Mouse (Mus musculus) stomach, embryonic 16.5 days (tissue): ENCODE data around the gene Rapgef5. TPM values are rescaled to one million over a fixed set of nuclear protein-coding genes. Genes with fewer than 3 reads are reported as not detected.

Experiments
- ATAC-seq: fragments of 200-750 bp; cut with Nextera tagmentation; 2 replicates; pipeline ENCODE4 v1.8.0; 2017; ENCODE audit warnings: moderate number of reproducible peaks, moderate TSS enrichment; ENCODE audit not compliant: insufficient read depth, low FRiP score
- H3K27ac ChIP-seq: fragments of 300-500 bp; sonication (generic); 2 replicates; pipeline ENCODE4 v1.5.1; 2014; ENCODE audit warnings: low read length
- H3K27me3 ChIP-seq: fragments of 300-500 bp; sonication (generic); 2 replicates; pipeline ENCODE4 v1.6.1; 2014; ENCODE audit warnings: low read length, control low read depth, mixed read lengths; ENCODE audit not compliant: control insufficient read depth, insufficient read depth
- H3K36me3 ChIP-seq: fragments of 300-500 bp; sonication (generic); 2 replicates; pipeline ENCODE4 v1.6.1; 2014; ENCODE audit warnings: low read length; ENCODE audit not compliant: control insufficient read depth, insufficient read depth
- H3K4me1 ChIP-seq: fragments of 300-500 bp; sonication (generic); 2 replicates; pipeline ENCODE4 v1.6.1; 2014; ENCODE audit warnings: low read length, control low read depth, mixed read lengths; ENCODE audit not compliant: control insufficient read depth, insufficient read depth
- H3K4me2 ChIP-seq: fragments of 300-500 bp; sonication (generic); 2 replicates; pipeline ENCODE4 v1.6.1; 2014; ENCODE audit warnings: low read depth, low read length, mixed read lengths
- H3K4me3 ChIP-seq: fragments of 300-500 bp; sonication (generic); replicated peaks from 2 replicates; pipeline ENCODE4 v1.5.1; 2014; ENCODE audit warnings: mild to moderate bottlenecking, low read length
- H3K9ac ChIP-seq: fragments of 300-500 bp; sonication (generic); 2 replicates; pipeline ENCODE4 v1.6.1; 2014; ENCODE audit warnings: low read length
- H3K9me3 ChIP-seq: fragments of 300-500 bp; sonication (generic); replicated peaks from 2 replicates; pipeline ENCODE4 v1.6.1; 2016; ENCODE audit warnings: low read length, control low read depth; ENCODE audit not compliant: control insufficient read depth
- WGBS: fragments of 180-500 bp; shearing (Covaris S2); extraction: QIAGEN DNeasy Blood & Tissue Kit; methylation state at CpG from one replicate; pipeline ENCODE4 v1.1.7; 2014; 5-methylcytosine and 5-hydroxymethylcytosine counted together
- polyA plus RNA-seq: library from polyadenylated mRNA; unstranded; fragments of >200 nt; fragmentation: Nextera tagmentation; extraction: Ambion mirVana; gene quantifications from 2 replicates; pipeline ENCODE4 v1.2.1, GENCODE M21; 2015

Gene Rapgef5
- polyA plus RNA-seq, 1 experiment from 2014 or later: 8.3 TPM

DNA sequence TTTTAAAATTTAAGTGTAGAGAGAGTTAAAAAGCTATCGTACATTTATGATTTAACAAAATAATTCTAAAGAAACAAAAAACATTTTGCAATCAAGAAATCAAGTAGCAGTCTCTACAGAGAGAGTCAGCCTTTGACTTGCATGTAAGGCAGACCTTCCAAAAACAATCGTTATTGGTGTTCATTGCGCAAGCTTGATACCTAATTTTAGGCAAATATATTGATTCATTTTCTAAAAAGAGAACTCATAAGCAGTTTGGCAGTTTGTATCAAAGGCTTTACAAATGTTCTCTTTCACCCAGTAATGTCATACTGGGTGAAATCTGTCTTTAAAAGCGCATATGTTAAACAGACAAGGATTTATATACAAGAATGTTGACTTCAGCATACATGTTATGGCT, 208.7 kb downstream of the Rapgef5 start:
- no peaks in the 10 kb centered on the region for H3K36me3 ChIP-seq
- H3K4me1 ChIP-seq: no peaks in the 10 kb centered on the region
- H3K4me2 ChIP-seq: no peak overlapping the region
- no peaks in the 10 kb centered on the region for H3K27me3 ChIP-seq
- no peak overlapping the region for H3K27ac ChIP-seq
- WGBS: 83% methylated on average over 4 of the region's 4 CpGs
- no peaks in the 10 kb centered on the region for H3K9me3 ChIP-seq
- ATAC-seq: no peak
- H3K9ac ChIP-seq: no peak overlapping the region
- no peak overlapping the region for H3K4me3 ChIP-seq

DNA sequence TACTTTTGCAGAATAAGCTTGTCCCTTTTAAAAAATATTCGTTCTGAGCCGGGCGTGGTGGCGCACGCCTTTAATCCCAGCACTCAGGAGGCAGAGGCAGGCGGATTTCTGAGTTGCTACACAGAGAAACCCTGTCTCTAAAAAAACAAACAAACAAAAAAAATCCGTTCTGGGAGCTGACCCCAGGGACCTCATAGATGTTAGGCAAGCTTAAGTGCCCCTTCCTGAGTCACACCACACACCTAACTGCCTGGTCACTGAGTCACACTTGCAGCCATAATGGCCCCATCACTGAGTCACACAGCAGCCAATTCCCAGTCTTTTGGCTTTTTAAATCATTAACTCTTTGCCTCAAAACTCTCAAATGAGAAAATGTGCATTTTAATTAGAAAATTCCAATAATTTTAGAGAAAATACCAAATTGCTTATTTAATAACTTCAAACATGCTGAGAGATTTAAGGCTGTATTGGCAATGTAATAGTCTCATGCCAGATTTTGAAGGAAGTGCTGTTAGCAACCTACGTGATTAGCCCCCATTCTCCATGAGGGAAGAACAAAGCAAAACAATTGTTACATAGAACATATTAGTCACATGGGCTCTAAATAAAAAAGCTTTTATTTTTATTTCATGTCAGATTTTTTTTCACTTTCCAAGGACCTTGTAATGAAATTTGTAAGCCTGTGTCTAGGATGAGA, 211.3 kb downstream of the Rapgef5 start:
- ATAC-seq: no peak
- H3K36me3 ChIP-seq: no peaks in the 10 kb centered on the region
- H3K4me1 ChIP-seq: no peaks in the 10 kb centered on the region
- no peak overlapping the region for H3K9ac ChIP-seq
- H3K4me3 ChIP-seq: no peak overlapping the region
- H3K27ac ChIP-seq: no peak overlapping the region
- H3K4me2 ChIP-seq: no peak overlapping the region
- no peaks in the 10 kb centered on the region for H3K9me3 ChIP-seq
- H3K27me3 ChIP-seq: no peaks in the 10 kb centered on the region
- 82% methylated on average over 8 of the region's 8 CpGs for WGBS

DNA sequence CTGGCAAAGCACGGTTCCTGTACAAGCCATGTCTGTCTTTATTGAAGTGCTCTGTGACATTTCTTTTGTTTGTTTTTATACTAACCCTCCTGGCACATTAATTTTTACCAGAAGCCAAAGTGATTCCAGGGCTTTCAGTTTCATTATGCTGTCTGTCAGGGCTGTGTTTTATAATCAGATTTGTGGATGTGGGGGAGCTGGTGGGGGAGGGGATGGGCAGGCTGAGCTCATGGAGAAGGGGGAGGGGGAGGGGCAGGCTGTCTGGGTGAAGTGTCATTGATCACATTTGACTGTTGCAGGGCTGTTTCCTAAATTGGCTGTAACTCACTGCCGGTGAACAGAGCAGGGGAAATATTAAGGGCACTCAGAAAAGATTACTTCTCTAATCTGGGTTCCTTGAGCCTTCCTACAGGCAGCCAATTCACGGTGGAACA, 211.9 kb downstream of the Rapgef5 start:
- WGBS: 33% methylated on average over 3 of the region's 3 CpGs
- H3K9me3 ChIP-seq: no peaks in the 10 kb centered on the region
- H3K4me3 ChIP-seq: no peak overlapping the region
- ATAC-seq: no peak
- H3K27ac ChIP-seq: no peak overlapping the region
- no peaks in the 10 kb centered on the region for H3K36me3 ChIP-seq
- no peaks in the 10 kb centered on the region for H3K27me3 ChIP-seq
- H3K4me1 ChIP-seq: no peaks in the 10 kb centered on the region
- H3K9ac ChIP-seq: no peak overlapping the region
- no peak overlapping the region for H3K4me2 ChIP-seq

DNA sequence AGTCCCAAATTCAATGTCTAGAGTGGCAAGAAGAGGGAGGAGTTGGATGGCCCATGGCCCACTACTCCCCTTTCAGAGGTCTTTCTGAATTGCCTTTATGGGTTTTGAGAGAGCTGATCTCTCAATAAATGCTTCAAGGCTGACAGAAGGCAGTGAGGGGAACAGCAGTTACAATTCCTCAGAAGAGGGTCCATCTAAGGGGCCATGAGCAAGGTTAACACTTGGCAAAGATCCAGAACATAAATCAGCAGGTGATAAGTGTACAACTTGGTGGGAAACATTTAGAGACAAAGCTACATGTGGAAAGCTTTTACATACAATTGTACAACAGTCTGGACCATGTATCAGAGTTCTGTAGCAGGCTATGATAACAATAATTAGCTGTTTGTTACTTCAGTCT, 217.3 kb downstream of the Rapgef5 start:
- no peak for ATAC-seq
- Histone ChIP-seq H3K4me3 (no peak overlapping the region), H3K9me3 (no peaks in the 10 kb centered on the region), H3K36me3 (no peaks in the 10 kb centered on the region), H3K4me2 (no peak overlapping the region), H3K4me1 (no peaks in the 10 kb centered on the region), H3K9ac (no peak overlapping the region), H3K27ac (no peak overlapping the region), H3K27me3 (no peaks in the 10 kb centered on the region)

DNA sequence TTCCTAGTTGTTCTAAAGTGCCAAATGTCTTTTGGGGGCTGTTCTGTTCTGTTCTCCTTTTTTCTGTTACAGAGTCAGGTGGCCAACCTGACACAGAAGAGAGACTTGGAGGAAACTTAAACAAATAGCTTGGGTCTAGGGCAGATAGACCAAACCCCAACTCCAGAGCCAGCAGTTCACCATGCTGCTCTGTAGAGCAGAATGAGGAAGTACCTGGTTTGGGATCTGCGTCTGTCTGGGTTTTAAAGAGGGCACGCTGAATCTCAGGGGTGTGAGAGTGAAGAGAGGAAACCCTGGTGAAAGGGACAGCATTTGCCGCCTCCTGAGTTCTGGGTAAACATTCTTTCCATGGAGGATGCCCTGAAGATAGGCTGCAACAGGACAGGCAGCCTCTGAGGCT, 219.9 kb downstream of the Rapgef5 start:
- no peak overlapping the region for H3K4me3 ChIP-seq
- no peaks in the 10 kb centered on the region for H3K4me1 ChIP-seq
- no peak overlapping the region for H3K9ac ChIP-seq
- no peak for ATAC-seq
- no peaks in the 10 kb centered on the region for H3K36me3 ChIP-seq
- H3K9me3 ChIP-seq: no peaks in the 10 kb centered on the region
- H3K4me2 ChIP-seq: no peak overlapping the region
- no peak overlapping the region for H3K27ac ChIP-seq
- H3K27me3 ChIP-seq: no peaks in the 10 kb centered on the region
- 85% methylated on average over 3 of the region's 3 CpGs for WGBS

DNA sequence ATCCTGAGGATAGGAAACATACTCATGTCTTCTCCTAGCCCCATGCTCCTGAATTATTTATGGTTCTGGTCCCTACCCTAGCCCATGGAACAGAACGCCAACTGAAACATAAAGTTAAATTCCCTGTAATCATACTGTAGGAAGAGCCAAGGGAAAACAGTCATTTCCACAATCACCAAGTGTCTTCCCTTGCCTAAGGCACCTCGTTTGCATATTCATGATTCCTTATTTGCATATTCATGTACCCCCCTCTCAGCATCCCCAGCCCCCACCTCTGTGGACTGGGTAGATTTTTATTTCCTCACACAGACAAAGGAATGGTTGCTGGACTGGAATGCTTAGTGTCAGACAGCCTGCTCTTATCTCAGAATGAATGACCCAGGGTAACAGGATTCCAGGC, 220.6 kb downstream of the Rapgef5 start:
- H3K36me3 ChIP-seq: no peaks in the 10 kb centered on the region
- H3K4me1 ChIP-seq: no peaks in the 10 kb centered on the region
- H3K9ac ChIP-seq: no peak overlapping the region
- no peaks in the 10 kb centered on the region for H3K9me3 ChIP-seq
- 49% methylated on average over 2 of the region's 2 CpGs for WGBS
- ATAC-seq: no peak
- no peak overlapping the region for H3K4me2 ChIP-seq
- no peaks in the 10 kb centered on the region for H3K27me3 ChIP-seq
- H3K4me3 ChIP-seq: no peak overlapping the region
- no peak overlapping the region for H3K27ac ChIP-seq

DNA sequence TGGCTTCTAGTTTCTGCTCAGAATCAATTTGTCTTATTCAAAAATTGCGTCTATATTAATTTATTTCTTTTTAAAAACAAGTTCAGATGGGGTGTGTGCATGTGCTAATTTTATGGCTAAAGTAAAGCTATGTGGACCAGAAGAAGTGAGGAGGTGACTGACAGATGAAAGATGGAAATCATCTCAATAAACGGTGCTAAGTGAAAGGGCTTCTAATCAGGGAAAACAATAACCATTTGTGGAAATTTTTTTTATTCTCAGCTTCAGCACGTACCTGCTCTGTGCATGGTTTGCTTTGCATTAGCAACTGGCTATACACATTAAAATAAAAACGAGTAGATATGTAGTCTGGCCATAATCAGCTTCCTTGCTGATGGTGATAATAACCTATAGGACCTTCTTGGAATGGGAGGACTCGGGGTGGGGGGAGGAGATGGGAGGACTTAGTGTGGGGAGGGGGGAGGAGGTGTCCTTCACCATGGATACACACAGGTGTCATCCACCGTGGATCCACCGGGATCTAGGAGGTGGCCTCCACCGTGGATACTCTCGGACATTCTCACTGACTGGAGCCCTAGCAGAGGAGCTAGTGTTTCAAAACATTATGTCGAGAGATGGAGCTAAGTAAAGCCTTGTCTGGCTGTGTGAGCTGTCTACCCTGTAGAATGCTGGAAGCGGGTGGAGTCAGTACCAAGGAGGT, 221.2 kb downstream of the Rapgef5 start:
- 58% methylated on average over 11 of the region's 11 CpGs for WGBS
- H3K9ac ChIP-seq: no peak overlapping the region
- no peaks in the 10 kb centered on the region for H3K4me1 ChIP-seq
- ATAC-seq: no peak
- no peak overlapping the region for H3K4me2 ChIP-seq
- no peak overlapping the region for H3K27ac ChIP-seq
- H3K4me3 ChIP-seq: no peak overlapping the region
- H3K9me3 ChIP-seq: no peaks in the 10 kb centered on the region
- H3K27me3 ChIP-seq: no peaks in the 10 kb centered on the region
- no peaks in the 10 kb centered on the region for H3K36me3 ChIP-seq

DNA sequence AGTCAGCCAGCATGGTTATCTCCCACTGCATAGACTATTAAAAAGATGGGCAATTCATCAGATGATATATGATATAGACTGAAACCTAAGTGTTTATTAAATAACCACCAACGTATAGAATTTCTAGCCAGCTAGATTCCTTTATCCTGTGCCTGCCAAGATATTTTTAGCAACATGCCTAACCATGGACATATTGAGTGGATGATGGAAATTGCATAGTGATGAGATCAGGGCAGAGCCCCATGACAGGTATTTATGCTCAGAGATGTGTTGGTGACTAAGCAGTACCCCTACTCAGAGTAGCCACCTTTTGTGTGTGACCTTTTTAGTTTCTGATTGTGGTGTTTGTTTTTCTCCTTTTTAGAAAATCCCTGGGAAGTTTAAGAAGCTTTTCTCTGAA, 226.2 kb downstream of the Rapgef5 start:
- whole genome bisulfite sequencing: 35% methylated on average over 1 of the region's 1 CpGs
- no peaks in the 10 kb centered on the region for H3K27me3 ChIP-seq
- no peaks in the 10 kb centered on the region for H3K36me3 ChIP-seq
- ATAC-seq: no peak
- no peaks in the 10 kb centered on the region for H3K9me3 ChIP-seq
- H3K4me2 ChIP-seq: no peak overlapping the region
- no peak overlapping the region for H3K4me3 ChIP-seq
- no peak overlapping the region for H3K9ac ChIP-seq
- no peaks in the 10 kb centered on the region for H3K4me1 ChIP-seq
- no peak overlapping the region for H3K27ac ChIP-seq

DNA sequence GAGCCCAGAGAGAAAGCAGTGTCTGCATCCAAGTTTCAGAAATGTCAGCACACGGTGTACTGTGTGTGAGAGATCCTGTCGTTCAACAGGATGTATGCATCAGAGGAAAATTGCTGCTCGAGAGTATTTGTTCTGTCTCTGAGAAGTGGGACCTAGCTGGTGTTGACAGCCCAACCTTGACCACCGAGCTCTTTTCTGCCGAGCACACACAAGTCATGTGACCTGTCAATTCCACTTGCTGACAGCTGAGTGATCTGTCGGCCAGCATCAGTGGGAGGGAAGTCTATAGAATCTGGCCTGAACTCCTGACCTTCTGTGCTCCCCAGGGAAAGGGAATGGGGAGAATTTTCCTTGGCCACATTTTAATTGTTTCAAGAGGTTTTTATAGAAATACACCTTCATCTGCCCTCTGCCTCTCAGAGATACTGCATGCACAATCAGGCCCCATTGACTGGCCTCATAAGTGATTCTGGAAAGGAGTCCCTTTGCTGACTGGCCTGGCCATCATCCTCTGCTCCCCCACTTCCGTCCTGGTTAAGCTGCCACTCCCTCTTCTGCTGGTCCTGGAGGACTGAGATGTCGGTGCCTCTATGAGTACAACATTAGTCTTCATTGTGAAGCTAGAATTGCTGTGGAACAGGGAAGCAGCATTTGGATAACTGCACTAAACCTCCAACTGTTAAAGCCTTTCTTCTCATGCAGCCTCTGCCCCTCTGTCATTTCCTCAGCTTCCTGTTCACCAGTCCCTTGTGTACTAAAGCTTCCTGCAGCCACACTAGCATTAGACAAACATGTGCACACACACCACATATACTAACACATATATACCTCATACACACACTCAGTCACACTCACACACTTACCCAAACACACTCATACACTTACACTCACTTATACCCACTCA, 228.6 kb downstream of the Rapgef5 start:
- WGBS: 27% methylated on average over 8 of the region's 8 CpGs
- ATAC-seq: peak; percentile 29; the same call in 1 of the 2 replicates
- Histone ChIP-seq H3K4me1 (no peaks in the 10 kb centered on the region), H3K9me3 (no peaks in the 10 kb centered on the region), H3K9ac (no peak overlapping the region), H3K27me3 (no peaks in the 10 kb centered on the region), H3K4me3 (no peak overlapping the region), H3K4me2 (no peak overlapping the region), H3K27ac (no peak overlapping the region; the same call in 1 of the 2 replicates), H3K36me3 (no peaks in the 10 kb centered on the region)
